Mouse (Mus musculus) kidney, adult 18-20 months (tissue): ENCODE measurements at regions not wholly inside any gene's neighbourhood (a gene's known extent, or its start where the extent isn't known, plus 50 kb on each side); places are given as distances from the start of the nearest gene placed in this dataset.
A peak's percentile ranks its signal among the peaks of the same experiment; 100 is the strongest.

ENCODE experiments used
- DNase-seq: peaks from one replicate; pipeline ENCODE4 v3.0.0; 2021

- DNase-seq = no peak
Observed at GRCm38 (mm10) chr2:50586321-50587050, 289.9 kb upstream of the Mmadhc start.

- no peak for DNase-seq
Observed at GRCm38 (mm10) chr2:50579620-50580019, 283.0 kb upstream of the Mmadhc start.

GRCm38 (mm10) chr2:50578278-50579043, 281.9 kb upstream of the Mmadhc start:
- no peak for DNase-seq

DNA sequence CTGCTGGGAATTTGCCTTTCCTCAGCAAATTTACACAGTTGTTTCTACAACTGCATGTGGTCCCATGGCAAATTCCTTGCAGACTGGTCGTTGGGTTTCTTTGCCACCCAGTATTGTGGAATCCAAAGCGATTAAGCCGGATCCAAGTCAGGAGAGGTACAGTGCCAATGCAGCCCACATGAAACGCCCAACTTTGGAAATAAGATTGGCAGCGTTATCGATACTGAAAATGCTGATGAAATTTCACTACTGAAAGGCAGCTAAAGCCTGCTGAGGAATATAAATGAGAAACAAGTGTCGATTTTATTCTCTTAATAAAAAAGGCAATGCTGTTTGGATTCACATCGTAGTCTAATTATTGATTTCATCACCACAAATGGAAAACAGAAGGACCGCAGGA, 281.1 kb upstream of the Mmadhc start:
- DNase-seq = no peak

DNA sequence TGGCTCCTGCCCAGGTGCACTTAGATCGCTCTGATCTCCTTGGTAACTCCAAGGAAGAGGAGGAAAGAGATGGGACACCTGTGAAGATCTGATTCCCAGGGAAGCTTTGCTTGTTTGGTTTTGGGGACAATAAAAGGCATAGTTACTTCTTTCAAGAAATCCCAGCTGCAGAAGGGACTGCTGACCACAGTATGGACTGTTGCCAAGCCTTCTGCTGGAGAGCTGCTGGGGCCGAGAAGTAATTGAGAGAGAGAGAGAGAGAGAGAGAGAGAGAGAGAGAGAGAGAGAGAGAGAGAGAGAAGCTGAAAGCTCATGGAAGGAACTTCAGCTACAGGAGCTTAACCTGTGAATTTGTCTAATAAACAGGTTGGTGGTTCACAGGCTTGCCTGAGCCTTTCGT, 276.9 kb upstream of the Mmadhc start:
- no peak for DNase-seq

DNA sequence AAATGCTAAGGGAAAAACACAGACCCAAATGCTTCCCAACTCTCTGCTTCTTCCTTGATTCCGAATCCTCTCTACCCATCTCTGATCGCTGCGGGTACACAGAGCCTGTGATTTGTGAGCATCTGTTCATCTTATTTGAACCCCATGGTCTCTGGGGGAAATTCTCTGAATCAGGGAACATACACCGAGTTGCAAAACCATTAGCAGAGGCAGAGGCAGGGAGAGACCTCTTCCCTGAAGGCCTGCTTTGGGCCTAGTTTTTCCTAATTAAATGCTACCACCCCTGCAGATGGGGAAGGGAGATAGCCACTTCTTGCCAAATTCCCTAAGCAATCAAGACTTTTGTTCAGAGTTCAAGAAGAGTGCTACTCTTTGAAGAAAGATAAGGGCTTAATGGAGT, 274.4 kb upstream of the Mmadhc start:
- no peak for DNase-seq

DNA sequence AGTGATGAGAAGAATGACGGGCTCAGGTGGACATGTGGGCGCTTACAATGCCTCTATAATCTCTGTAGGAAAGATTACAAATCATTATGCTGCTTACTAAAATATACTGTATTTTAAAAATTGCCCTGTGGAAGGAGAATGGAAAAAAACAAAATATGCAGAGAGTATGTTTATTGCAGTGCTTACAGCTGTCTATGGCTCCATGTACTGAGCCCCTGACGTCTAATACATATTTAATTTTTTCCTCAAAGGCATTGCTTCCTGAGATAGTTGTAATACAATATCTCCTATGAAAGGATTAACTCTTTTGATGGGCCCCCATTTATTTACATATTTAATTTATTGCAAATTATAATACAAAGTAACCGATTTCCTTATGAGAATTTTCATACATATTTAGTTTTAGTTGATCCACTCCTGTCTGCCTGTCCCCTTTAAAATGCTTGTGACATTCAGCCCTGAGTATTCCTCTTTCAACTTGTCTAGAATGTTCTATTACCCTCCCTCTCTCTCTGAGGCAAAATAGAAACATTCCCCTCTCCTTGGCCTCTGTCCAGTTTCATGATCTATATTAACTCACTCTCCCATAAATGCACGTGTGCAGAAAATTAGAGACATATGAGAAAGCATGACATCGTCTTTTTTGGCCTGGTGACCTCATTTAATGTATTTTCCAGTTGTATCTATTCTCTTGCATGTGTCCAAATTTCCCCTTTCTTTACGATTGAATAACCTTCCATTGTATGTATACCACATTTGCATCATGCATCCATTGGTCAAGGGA, 273.1 kb upstream of the Mmadhc start:
- no peak for DNase-seq

DNA sequence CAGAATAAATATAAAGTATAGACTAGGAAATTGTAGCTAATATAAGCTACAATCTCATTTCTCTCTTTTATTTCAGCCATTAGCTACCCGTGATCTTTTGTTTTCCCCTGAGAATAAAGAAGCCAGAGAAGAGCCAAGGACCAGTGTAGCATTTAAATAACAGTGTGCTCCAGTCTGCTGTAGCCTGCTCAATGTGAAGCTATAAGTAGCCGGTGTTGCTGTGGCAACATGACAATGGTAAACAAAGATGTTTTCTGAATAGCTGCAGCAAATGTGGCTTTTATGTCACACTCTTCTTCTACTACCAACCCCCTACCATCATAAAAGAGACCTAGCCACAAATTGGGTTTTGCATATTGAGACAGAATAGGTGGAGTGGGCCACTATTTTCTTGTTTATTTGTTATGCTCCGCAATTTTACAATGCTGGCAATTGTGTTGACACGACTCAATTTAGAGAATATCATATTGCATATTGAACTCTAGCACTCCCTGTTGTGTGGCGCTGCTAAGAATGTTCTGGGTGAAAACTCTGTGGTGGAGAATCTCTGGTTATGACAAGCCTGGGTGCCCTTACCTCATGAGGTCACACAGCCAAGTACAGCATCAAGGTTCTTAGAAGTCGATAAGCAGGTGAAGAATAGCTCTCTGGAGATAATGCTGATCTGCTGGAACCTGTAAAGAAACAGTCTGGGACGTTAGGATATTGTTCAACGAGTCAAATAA, 272.3 kb upstream of the Mmadhc start:
- DNase-seq = no peak

DNA sequence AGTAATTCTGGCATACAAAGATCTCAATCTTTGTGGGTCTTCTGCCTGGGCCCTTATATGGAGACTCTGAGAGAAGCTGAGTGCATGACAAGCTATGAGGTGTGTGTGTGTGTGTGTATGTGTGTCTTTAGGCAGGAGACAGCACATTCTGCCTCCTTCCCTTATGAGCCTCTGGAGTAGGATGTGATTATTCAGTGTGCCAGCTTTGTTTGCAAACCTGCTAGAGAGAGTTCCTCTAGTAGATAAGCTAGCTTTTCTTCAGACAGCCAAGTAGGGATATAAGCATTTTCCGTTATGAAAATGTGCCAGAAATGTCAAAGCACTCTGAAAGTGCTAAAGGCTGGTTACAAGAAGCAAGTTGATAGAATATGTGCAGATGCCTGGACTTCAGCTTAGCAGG, 270.9 kb upstream of the Mmadhc start:
- no peak for DNase-seq

DNA sequence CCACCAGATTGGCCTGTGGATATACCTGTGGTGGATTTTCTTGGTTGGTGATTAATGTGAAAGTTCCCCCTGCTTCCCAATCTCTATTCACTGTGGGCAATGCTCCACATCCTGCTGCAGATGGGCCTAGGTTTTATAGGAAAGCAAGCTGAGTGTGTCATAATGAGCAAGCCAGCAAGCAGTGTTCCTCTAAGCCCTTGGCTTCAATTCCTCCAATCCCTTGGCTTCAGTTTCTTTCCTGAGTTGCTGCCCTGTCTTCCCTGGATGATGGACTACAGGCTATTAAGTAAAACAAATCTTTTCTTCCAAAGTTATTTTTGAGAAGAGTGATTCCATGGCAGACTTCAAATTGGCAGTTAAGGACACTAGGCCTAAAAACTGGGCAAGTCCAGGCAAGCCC, 257.4 kb upstream of the Mmadhc start:
- DNase-seq = no peak

DNA sequence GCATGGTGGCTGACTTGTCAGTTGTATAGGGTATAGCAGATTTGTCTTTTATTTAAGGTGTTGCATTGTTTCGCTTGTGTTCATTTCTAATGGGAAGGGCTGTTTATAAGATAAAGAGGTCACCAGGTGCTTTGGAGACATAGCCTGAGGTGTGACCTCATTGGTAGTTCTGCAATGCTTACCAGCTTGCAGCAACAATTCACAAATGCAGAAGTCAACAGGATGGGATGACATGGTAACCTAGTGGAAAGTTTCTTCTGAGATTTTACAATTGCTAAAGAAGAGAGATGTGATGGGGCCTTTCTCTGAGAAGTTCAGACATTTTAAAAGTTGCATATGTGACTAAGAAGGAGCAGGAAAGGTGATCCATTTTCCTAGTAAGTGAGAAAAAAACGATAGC, 255.8 kb upstream of the Mmadhc start:
- no peak for DNase-seq

DNA sequence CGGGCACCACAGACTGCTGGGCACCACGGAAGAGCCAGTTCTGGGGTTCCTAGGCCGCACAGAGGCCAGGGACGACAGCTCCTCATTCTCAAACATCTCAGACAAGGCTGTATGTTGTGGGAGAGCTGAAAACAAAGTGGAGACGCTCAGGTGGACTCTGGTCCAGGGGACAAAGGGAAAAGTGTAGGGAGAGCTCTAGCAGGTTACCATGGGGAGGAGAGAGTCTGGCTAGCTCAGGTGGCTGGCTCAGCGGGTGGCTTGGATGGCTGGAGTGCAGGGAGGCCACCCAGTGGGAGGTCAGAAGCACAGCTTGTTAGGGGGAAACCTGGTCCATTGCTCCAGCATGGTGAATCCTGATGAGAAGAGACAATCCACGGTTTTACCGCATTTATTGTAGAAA, 253.3 kb upstream of the Mmadhc start:
- peak; percentile 32 for DNase-seq

DNA sequence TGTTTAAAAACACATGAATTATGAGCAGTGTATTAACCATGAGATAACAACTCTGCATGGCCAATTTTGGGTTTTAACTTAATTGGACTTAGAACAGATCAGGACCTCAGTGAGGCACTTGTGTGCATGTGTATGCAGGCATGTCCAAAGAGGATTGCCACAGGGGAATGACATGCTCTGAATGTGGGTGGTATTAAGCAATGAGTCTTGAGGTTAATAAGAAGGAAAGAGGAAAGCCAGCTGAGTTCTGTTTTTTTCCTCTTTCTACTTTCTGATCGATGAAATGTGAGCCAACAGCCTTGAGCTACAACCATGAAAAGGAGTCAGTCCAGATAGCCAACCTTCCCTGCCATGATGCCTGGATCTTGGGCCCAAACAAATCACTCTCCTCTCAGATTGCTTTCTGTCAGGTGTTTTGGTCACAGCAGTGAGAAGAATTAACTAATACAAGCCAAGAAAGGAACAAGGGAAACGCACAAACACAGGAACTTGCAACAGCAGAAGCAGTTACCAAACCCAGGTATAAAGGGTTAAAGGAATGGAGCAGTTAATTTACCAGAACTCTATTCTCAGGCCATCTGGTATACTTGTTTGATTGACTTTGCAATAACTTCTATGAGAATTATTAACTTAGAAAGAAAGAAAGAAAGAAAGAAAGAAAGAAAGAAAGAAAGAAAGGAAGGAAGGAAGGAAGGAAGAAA, 243.3 kb upstream of the Mmadhc start:
- DNase-seq = no peak

DNA sequence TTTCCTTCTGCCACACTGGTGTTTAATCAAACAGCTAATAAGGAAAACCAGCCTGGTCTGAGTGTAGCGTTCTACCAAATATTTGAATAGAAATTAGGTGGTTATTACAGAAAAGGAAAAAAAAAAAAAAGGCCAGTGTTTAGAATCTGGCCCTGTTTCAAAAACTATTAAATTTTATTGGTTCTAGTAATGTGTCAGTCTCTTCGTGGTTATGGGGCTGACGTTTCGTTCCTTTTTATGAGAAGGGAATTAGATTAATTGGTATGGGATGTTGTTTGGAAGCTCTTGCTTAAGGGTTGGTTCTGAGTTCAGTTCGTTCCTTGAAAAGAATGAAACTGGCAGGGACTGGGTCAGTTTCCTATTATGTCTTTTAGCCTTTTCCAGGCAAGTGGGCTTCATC, 241.5 kb upstream of the Mmadhc start:
- DNase-seq = no peak

DNA sequence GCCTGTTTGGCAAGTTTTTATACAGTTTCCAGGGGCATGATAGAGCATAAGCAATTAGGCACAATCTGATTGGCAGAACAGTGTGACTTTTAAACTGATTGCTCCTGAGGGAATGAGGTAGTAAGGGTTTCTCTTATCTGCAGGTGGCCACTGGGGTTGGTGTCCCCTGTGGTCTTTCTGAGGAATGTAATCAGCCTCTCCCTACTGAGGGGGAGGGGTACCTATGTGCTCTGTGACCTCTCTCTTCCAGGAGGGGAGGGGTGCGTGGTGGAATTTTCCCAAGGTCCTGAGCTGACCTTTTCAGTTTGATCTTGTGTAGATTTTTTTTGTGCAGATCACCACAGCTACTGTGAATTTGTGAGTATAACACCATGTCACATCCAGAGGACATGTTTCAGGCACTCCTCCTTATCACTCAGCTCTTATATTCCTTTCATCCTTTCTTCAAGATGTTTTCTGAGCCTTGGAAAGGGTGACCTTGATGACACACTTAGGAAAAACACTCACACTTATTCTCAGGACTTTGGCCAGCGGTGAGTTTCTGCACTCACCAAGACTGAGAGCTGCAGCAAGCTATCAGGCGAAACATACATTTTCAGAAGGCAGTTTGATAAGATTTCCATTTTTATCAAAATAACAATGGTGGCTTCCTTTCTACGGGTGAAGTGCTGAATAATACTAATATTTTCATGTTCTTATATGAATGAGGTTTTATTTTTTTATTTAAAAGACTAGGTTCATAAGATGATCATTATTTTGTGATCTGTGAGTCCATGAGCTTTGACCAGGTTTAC, 238.7 kb upstream of the Mmadhc start:
- DNase-seq = no peak

DNA sequence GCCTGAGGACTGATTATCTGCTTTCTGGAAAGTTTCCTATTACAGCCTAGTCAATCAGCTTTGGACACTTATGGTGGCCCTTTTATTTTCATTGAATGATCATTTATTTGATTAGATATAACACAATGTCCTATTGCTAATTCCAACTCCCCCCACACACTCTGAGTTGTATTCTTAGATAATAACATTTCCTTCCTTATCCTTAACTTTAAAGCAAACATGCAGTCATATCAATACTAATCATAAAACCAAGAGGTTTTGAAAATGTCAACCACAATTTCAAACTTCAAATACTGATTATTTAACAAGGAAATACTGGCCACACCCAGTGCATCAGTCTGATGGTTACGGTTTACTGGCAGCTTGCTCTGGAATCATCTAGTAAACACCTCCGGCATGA, 237.1 kb upstream of the Mmadhc start:
- no peak for DNase-seq

- no peak for DNase-seq
Observed at GRCm38 (mm10) chr2:50527425-50527824, 230.8 kb upstream of the Mmadhc start.

- DNase-seq = no peak
Observed at GRCm38 (mm10) chr2:50524838-50525615, 228.4 kb upstream of the Mmadhc start.

DNA sequence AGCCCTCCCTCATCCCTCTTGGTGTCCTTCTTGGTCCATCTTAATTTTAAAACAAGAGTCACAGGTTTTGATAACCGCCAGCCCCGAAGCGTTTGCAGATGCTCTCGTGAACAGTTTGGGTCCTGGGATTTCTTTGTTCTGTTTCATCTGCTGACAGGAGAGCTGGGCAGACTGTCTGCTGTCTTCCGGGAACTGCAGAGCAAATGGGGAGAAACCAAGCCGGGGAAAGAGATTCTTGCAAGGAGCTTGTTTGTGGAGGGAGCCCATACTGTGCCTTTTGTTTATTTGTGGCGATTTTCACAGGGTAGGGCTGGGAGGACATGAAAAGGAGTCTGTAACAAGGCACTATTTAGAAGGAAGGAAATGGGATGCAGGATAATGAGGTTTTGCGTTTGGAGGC, 223.6 kb upstream of the Mmadhc start:
- no peak for DNase-seq

DNA sequence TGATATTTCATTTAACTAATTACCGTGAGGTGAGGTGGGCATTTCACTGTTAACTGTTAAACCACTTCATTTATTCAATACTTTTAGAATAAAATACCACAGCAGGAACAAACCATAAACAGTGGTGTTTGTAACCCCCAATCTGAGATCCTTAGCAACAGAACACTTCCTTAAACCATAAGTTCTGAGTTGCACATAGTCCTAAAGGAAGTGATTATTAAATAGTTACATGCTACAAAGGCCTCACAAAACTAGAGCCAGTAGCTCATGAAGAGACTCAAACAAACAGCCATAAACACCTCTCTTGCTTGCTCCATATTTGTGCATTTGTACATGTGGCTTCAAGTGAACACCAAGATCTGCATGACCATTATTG, 222.5 kb upstream of the Mmadhc start:
- DNase-seq = no peak
